Mouse (Mus musculus) mouse trophoblast stem cell (cell line): ENCODE measurements around the gene Slc22a20.

ENCODE experiments used
- in situ Hi-C, 2 experiments: fragments of 300-500 bp; cut with MseI, MboI; formaldehyde crosslinking; loops; 2 replicates in 1 of 2; 3 replicates in 1 of 2; pipeline ENCODE4 v1.15.1; 2025

The Slc22a20 gene

GRCm38 (mm10) chr19:5986043-5986442 lies at the start of gene Slc22a20:
Gene Slc22a20, minus strand, starts transcription at chr19:5986143.
- in situ Hi-C loops = no loop called here

- in situ Hi-C loops = no loop called here
Measured at GRCm38 (mm10) chr19:6030520-6031280, 44.8 kb upstream of the Slc22a20 start.

GRCm38 (mm10) chr19:6029426-6029825 lies 43.5 kb upstream of the Slc22a20 start:
- in situ Hi-C loops = no loop called here

GRCm38 (mm10) chr19:6028991-6029390 lies 43.0 kb upstream of the Slc22a20 start:
- in situ Hi-C loops = no loop called here

GRCm38 (mm10) chr19:6023930-6024329 lies 38.0 kb upstream of the Slc22a20 start:
- in situ Hi-C loops = no loop called here

GRCm38 (mm10) chr19:6023059-6023458 lies 37.1 kb upstream of the Slc22a20 start:
- in situ Hi-C loops = no loop called here

- in situ Hi-C loops = no loop called here
Measured at GRCm38 (mm10) chr19:6020276-6020675, 34.3 kb upstream of the Slc22a20 start.

GRCm38 (mm10) chr19:6018142-6019089 lies 32.5 kb upstream of the Slc22a20 start:
- in situ Hi-C loops = loop anchor here (5.0 kb wide), 2 partner anchors 51 to 56 kb away; partner anchors contain the start of gene Pola2 (in 1 of the 2)

- in situ Hi-C loops = loop anchor here (5.0 kb wide), 2 partner anchors 49 to 54 kb away; partner anchors contain the start of gene Pola2 (in 1 of the 2)
Measured at GRCm38 (mm10) chr19:6016532-6016931, 30.6 kb upstream of the Slc22a20 start.

- in situ Hi-C loops = loop anchor here (5.0 kb wide), 2 partner anchors 48 to 53 kb away; partner anchors contain the start of gene Pola2 (in 1 of the 2)
Measured at GRCm38 (mm10) chr19:6015511-6016315, 29.8 kb upstream of the Slc22a20 start, which contains the start of gene Capn1. Gene Capn1, minus strand, starts transcription at chr19:6015897.

GRCm38 (mm10) chr19:6014991-6015510 lies 29.1 kb upstream of the Slc22a20 start:
- in situ Hi-C loops = loop anchor here (5.0 kb wide), 2 partner anchors 48 to 53 kb away; partner anchors contain the start of gene Pola2 (in 1 of the 2)

GRCm38 (mm10) chr19:6013691-6014090 lies 27.7 kb upstream of the Slc22a20 start:
- in situ Hi-C loops = no loop called here

GRCm38 (mm10) chr19:6009137-6009536 lies 23.2 kb upstream of the Slc22a20 start:
- in situ Hi-C loops = no loop called here

GRCm38 (mm10) chr19:6007013-6007412 lies 21.1 kb upstream of the Slc22a20 start:
- in situ Hi-C loops = no loop called here

- in situ Hi-C loops = no loop called here
Measured at GRCm38 (mm10) chr19:6005541-6005940, 19.6 kb upstream of the Slc22a20 start.

GRCm38 (mm10) chr19:5999969-6000368 lies 14.0 kb upstream of the Slc22a20 start:
- in situ Hi-C loops = no loop called here

GRCm38 (mm10) chr19:5998180-5998579 lies 12.2 kb upstream of the Slc22a20 start:
- in situ Hi-C loops = no loop called here

- in situ Hi-C loops = no loop called here
Measured at GRCm38 (mm10) chr19:5994711-5995110, 8.8 kb upstream of the Slc22a20 start.

- in situ Hi-C loops = no loop called here
Measured at GRCm38 (mm10) chr19:5992012-5992411, 6.1 kb upstream of the Slc22a20 start.

- in situ Hi-C loops = no loop called here
Measured at GRCm38 (mm10) chr19:5991467-5991866, 5.5 kb upstream of the Slc22a20 start.

GRCm38 (mm10) chr19:5990921-5991320 lies 5.0 kb upstream of the Slc22a20 start:
- in situ Hi-C loops = no loop called here
